10 mouse cellular contexts compared by ENCODE assay signal in the genomic region with DNA sequence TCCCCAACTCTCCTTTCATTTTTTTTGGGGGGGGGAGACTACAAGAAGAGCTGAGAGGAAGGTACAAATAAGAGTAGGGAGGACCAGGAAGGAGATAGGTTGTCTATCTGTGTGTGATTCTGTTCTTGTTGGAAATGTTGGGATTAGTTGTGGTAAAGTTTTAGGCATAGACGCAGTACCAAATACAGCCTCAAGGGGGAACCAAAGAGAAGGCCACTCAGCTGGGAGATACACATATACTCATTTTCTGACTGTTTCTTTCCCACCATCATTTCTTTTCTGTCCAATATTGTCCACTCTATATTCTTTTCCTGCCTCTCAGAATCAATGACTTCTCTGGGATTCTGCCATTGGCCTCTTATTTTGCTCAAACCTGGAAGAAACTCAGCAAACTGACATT. TPM values are rescaled to one million over a fixed set of nuclear protein-coding genes. Genes with fewer than 3 reads are reported as not detected.
DNase-seq lines count a peak whose midpoint lies in the region; ATAC-seq lines count a peak whose summit lies in the region.
"Had no signal": no experiment of that assay in that cellular context is flagged by ENCODE, and none has a peak within 500 bp of the region (broad histone marks: within the 10 kb centered on the region; RNA-seq: fewer than 3 reads in every experiment).

No protein-coding gene starts in this region.

- no peaks in the 10 kb centered on the region for H3K9me3 ChIP-seq in kidney, embryonic 15.5 days (replicated peaks)
- H3K9me3 ChIP-seq: neural tube, embryonic 12.5 days had no signal

- WGBS in kidney, embryonic 15.5 days, result 13% methylated on average over 1 of the region's 1 CpGs

- no peaks in the 10 kb centered on the region for H3K27me3 ChIP-seq in kidney, embryonic 15.5 days
- H3K27me3 ChIP-seq in splenic B cell, adult 2 months (ENCODE audit: control insufficient read depth, insufficient read depth, low read length, poor library complexity, severe bottlenecking), result no peaks in the 10 kb centered on the region
- H3K27me3 ChIP-seq: neural tube, embryonic 12.5 days had no signal

- DNase-seq in kidney, postnatal 10 days, result peak; percentile 27
- DNase-seq in right cerebral cortex, postnatal 4 days, result peak; percentile 8
- no peak for DNase-seq in right cerebral cortex, postnatal 14 days
- peak; percentile 55 to 59 for DNase-seq in cerebellum, postnatal 10 days
- peak; percentile 0 for DNase-seq in splenic B cell, adult 2 months (ENCODE audit: low read depth, low spot score)
- DNase-seq in gastrocnemius, postnatal 10 days, result no peak

- H3K4me2 ChIP-seq in kidney, embryonic 15.5 days, result no peak overlapping the region
- H3K4me2 ChIP-seq: neural tube, embryonic 12.5 days had no signal

- H3K36me3 ChIP-seq in kidney, embryonic 15.5 days, result no peaks in the 10 kb centered on the region
- H3K36me3 ChIP-seq in splenic B cell, adult 2 months (ENCODE audit: control insufficient read depth, insufficient read depth, low read length, poor library complexity, severe bottlenecking), result no peaks in the 10 kb centered on the region
- H3K36me3 ChIP-seq: neural tube, embryonic 12.5 days had no signal

- no peak overlapping the region for H3K4me3 ChIP-seq in kidney, embryonic 15.5 days (replicated peaks)
- H3K4me3 ChIP-seq: neural tube, embryonic 12.5 days had no signal

- no peak overlapping the region for H3K9ac ChIP-seq in kidney, embryonic 15.5 days
- H3K9ac ChIP-seq: neural tube, embryonic 12.5 days had no signal

- H3K27ac ChIP-seq in kidney, embryonic 15.5 days, result no peak overlapping the region
- H3K27ac ChIP-seq: neural tube, embryonic 12.5 days had no signal

- no peaks in the 10 kb centered on the region for H3K4me1 ChIP-seq in kidney, embryonic 15.5 days
- H3K4me1 ChIP-seq: neural tube, embryonic 12.5 days had no signal

- ATAC-seq in kidney, embryonic 15.5 days (replicated peaks; ENCODE audit: low FRiP score), result no peak
- ATAC-seq in activated CD4-positive, CD25-positive, alpha-beta regulatory T cell, adult 4 months, result no peak

RNA-seq across cellular contexts. Expression of gene Gm15155, which starts 19.4 kb away (rescaled TPM):
- polyA plus RNA-seq in kidney, embryonic 15.5 days (2015; fragmentation: Nextera tagmentation; extraction: Ambion mirVana), result not detected in 2 replicates
- polyA plus RNA-seq in activated CD4-positive, CD25-positive, alpha-beta regulatory T cell, adult 4 months (2017; shearing (Covaris generic)), result not detected
- not detected for total RNA-seq in gastrocnemius, postnatal 10 days (2021)
- polyA plus RNA-seq: gonadal fat pad, adult 2 months; neural tube, embryonic 12.5 days had no signal

RNA-seq across cellular contexts. Expression of gene Ptchd1, which starts 20.4 kb away (rescaled TPM):
- polyA plus RNA-seq in kidney, embryonic 15.5 days (2015; fragmentation: Nextera tagmentation; extraction: Ambion mirVana), result 0.77 and 1.0 TPM in 2 replicates
- polyA plus RNA-seq in activated CD4-positive, CD25-positive, alpha-beta regulatory T cell, adult 4 months (2017; shearing (Covaris generic)), result not detected
- total RNA-seq in gastrocnemius, postnatal 10 days (2021), result under 1 TPM; 0.21 to 0.75 TPM

Comparison
In these comparisons a context has a peak if more than half of its experiments do, and no peak if none do; other contexts are left out.
1. DNase-seq: peak in kidney, postnatal 10 days (single experiment), right cerebral cortex, postnatal 4 days (single experiment), cerebellum, postnatal 10 days (2 of 2) and splenic B cell, adult 2 months (single experiment); none in right cerebral cortex, postnatal 14 days (single experiment) and gastrocnemius, postnatal 10 days (single experiment).